Mouse (Mus musculus): ENCODE data around the gene Dgka. TPM values are rescaled to one million over a fixed set of nuclear protein-coding genes. Genes with fewer than 3 reads are reported as not detected.
A peak's percentile ranks its signal among the peaks of the same experiment; 100 is the strongest.

Gene Dgka
- total RNA-seq, 2 experiments from 2014 or later, result 8.2 to 8.5 TPM

- DNase-seq (ENCODE audit: low spot score in 2 of 2), result peak; percentile 73 to 79
These were observed 70.7 kb downstream of the Dgka start, which contains the start of gene Suox for GRCm38 (mm10) chr10:128673763-128674468. Gene Suox, minus strand, starts transcription at chr10:128674073.

GRCm38 (mm10) chr10:128671148-128671547 is 73.5 kb downstream of the Dgka start:
- no peak for DNase-seq (ENCODE audit: low spot score in 2 of 2)

Other genes starting within 250 kb of the Dgka start
- gene Myl6b, start 246.2 kb downstream of the Dgka start, total RNA-seq (2021), result 10 to 100 TPM; 31.5 to 34.9 TPM
- 10 to 100 TPM; 13.1 to 13.2 TPM for gene Esyt1, start 219.0 kb downstream of the Dgka start, total RNA-seq (2021)
- 10 to 100 TPM; 15.9 to 20.7 TPM for gene Zc3h10, start 197.1 kb downstream of the Dgka start, total RNA-seq (2021)
- 1,000 to 10,000 TPM; 1,493 to 1,582 TPM for gene Rpl41, start 195.6 kb downstream of the Dgka start, total RNA-seq (2021)
- 10 to 100 TPM; 58.3 TPM for gene Pa2g4, start 178.9 kb downstream of the Dgka start, total RNA-seq (2021)
- gene Erbb3, start 155.2 kb downstream of the Dgka start, total RNA-seq (2021), result 1 to 10 TPM; 5.1 to 5.2 TPM
- 100 to 1,000 TPM; 232 to 257 TPM for gene Rps26, start 118.1 kb downstream of the Dgka start, total RNA-seq (2021)
- gene Ikzf4, start 98.9 kb downstream of the Dgka start, total RNA-seq (2021), result 10 to 100 TPM; 12.8 to 17.6 TPM
- 10 to 100 TPM; 12.2 to 12.4 TPM for gene Suox, start 70.8 kb downstream of the Dgka start, total RNA-seq (2021)
- 100 to 1,000 TPM; 131 to 136 TPM for gene Rab5b, start 48.6 kb downstream of the Dgka start, total RNA-seq (2021)
- gene Pmel, start 40.7 kb downstream of the Dgka start, total RNA-seq (2021), result under 1 TPM; 0.54 to 0.88 TPM
- 1 to 10 TPM; 1.4 to 2.6 TPM for gene Cdk2, start 39.8 kb downstream of the Dgka start, total RNA-seq (2021)
- gene Pym1, start 3.0 kb upstream of the Dgka start, total RNA-seq (2021), result 10 to 100 TPM; 25.0 to 25.7 TPM
- under 1 TPM; 0.63 to 0.66 TPM for gene Mmp19, start 46.1 kb upstream of the Dgka start, total RNA-seq (2021)
- gene Dnajc14, start 59.2 kb upstream of the Dgka start, total RNA-seq (2021), result 10 to 100 TPM; 64.6 to 67.0 TPM
- gene Tmem198b, start 59.5 kb upstream of the Dgka start, total RNA-seq (2021), result 1 to 10 TPM; 6.9 to 7.1 TPM
- 10 to 100 TPM; 39.5 to 39.6 TPM for gene Sarnp, start 72.5 kb upstream of the Dgka start, total RNA-seq (2021)
- gene Ormdl2, start 76.8 kb upstream of the Dgka start, total RNA-seq (2021), result 1 to 10 TPM; 8.0 to 8.6 TPM
- gene Gdf11, start 146.9 kb upstream of the Dgka start, total RNA-seq (2021), result 10 to 100 TPM; 12.5 to 15.2 TPM
- gene Cd63, start 156.1 kb upstream of the Dgka start, total RNA-seq (2021), result 10 to 100 TPM; 69.1 to 71.4 TPM
- 1 to 10 TPM; 3.6 to 7.6 TPM for gene Rdh5, start 178.0 kb upstream of the Dgka start, total RNA-seq (2021)
- 10 to 100 TPM; 79.8 to 82.3 TPM for gene Bloc1s1, start 179.2 kb upstream of the Dgka start, total RNA-seq (2021)
- 10 to 100 TPM; 13.5 TPM for gene Itga7, start 189.0 kb upstream of the Dgka start, total RNA-seq (2021)
- gene Mettl7b, start 216.1 kb upstream of the Dgka start, total RNA-seq (2021), result not detected
- not detected for gene Olfr9, start 244.6 kb upstream of the Dgka start, total RNA-seq (2021)